In genomic region chr2:145798954-145799353, GRCm38 (mm10) we compare ENCODE assay signal across 19 mouse cellular contexts.
"Had no signal": no experiment of that assay in that cellular context is flagged by ENCODE, and none has a peak within 500 bp of the region (broad histone marks: within the 10 kb centered on the region; RNA-seq: fewer than 3 reads in every experiment).

No protein-coding gene starts in this region.

- H3K36me3 ChIP-seq: limb, embryonic 10.5 days; liver, embryonic 12.5 days; liver, embryonic 15.5 days; midbrain, embryonic 12.5 days; midbrain, embryonic 15.5 days; neural tube, embryonic 12.5 days had no signal

- DNase-seq: kidney, postnatal 10 days; layer of hippocampus, adult 9-11 months; liver; lung, embryonic 14.5 days; retina, postnatal 1 day; right cerebral cortex, postnatal 25 days; spleen, adult 18-20 months; thymus, adult 18-20 months; thymus, postnatal 36 days had no signal

- H3K27ac ChIP-seq: kidney, embryonic 15.5 days; layer of hippocampus, adult 2 months; limb, embryonic 10.5 days; limb, embryonic 13.5 days; liver, embryonic 12.5 days; liver, embryonic 15.5 days; macrophage; midbrain, embryonic 12.5 days; midbrain, embryonic 15.5 days; neural tube, embryonic 12.5 days had no signal

- H3K4me1 ChIP-seq: kidney, embryonic 15.5 days; liver, embryonic 12.5 days; liver, embryonic 15.5 days; midbrain, embryonic 12.5 days; midbrain, embryonic 15.5 days; neural tube, embryonic 12.5 days had no signal

- H3K4me3 ChIP-seq: kidney, embryonic 15.5 days; layer of hippocampus, adult 2 months; limb, embryonic 10.5 days; limb, embryonic 13.5 days; liver, embryonic 12.5 days; liver, embryonic 15.5 days; midbrain, embryonic 12.5 days; midbrain, embryonic 15.5 days; neural tube, embryonic 12.5 days had no signal

- H3K27me3 ChIP-seq: kidney, embryonic 15.5 days; limb, embryonic 13.5 days; liver, embryonic 12.5 days; liver, embryonic 15.5 days; midbrain, embryonic 12.5 days; midbrain, embryonic 15.5 days; neural tube, embryonic 12.5 days had no signal
